Mouse (Mus musculus): Measurements from ENCODE around the gene Atp5g2. TPM values are rescaled to one million over a fixed set of nuclear protein-coding genes. Genes with fewer than 3 reads are reported as not detected.
"Not testable (repeated sequence)": the region's sequence is repeated elsewhere in the genome, so short reads cannot be mapped to it uniquely, and the experiment has no call there.

The Atp5g2 gene
- polyA plus RNA-seq, 1 experiment from 2014 or later, result 48.6 TPM

GRCm38 (mm10) chr15:102657926-102658381 lies 14.2 kb downstream of the Atp5g2 start:
- WGBS, result 23% methylated on average over 3 of the region's 3 CpGs
- no peak overlapping the region for H3K4me3 ChIP-seq (ENCODE audit: low read depth, low read length)
- no peaks in the 10 kb centered on the region for H3K36me3 ChIP-seq (ENCODE audit: insufficient read depth, low read length)
- peaks cover 14% of the 10 kb centered on the region; the same call in 1 of the 2 replicates for H3K4me1 ChIP-seq (ENCODE audit: insufficient read depth, low read depth, low read length)
- TF ChIP-seq CTCF (IDR thresholded peaks at IDR 0.05) (no peak; the same call in 1 of the 2 replicates), EP300 (IDR thresholded peaks at IDR 0.05) (no peak)
- ATAC-seq (peak; percentile 85), DNase-seq (ENCODE audit: low spot score) (peak; percentile 72)
- H3K27ac ChIP-seq (ENCODE audit: low read length), result peak overlapping the region; percentile 81; the same call in 1 of the 2 replicates
- no peaks in the 10 kb centered on the region for H3K27me3 ChIP-seq (replicated peaks; ENCODE audit: insufficient read depth, low read length)
- no peak overlapping the region for H3K4me2 ChIP-seq (replicated peaks; ENCODE audit: low read depth, low read length)
- no peak overlapping the region for H3K9ac ChIP-seq (replicated peaks; ENCODE audit: low read depth)
- no peaks in the 10 kb centered on the region for H3K9me3 ChIP-seq (ENCODE audit: low read length)

GRCm38 (mm10) chr15:102656658-102657057 lies 15.5 kb downstream of the Atp5g2 start:
- Histone ChIP-seq H3K4me3 (ENCODE audit: low read depth, low read length) (no peak overlapping the region), H3K9ac (replicated peaks; ENCODE audit: low read depth) (no peak overlapping the region), H3K27me3 (replicated peaks; ENCODE audit: insufficient read depth, low read length) (no peaks in the 10 kb centered on the region), H3K4me1 (ENCODE audit: insufficient read depth, low read depth, low read length) (peaks cover 14% of the 10 kb centered on the region; the same call in 1 of the 2 replicates), H3K9me3 (ENCODE audit: low read length) (no peaks in the 10 kb centered on the region), H3K36me3 (ENCODE audit: insufficient read depth, low read length) (no peaks in the 10 kb centered on the region), H3K27ac (ENCODE audit: low read length) (peak overlapping the region; percentile 81), H3K4me2 (replicated peaks; ENCODE audit: low read depth, low read length) (peak overlapping the region; percentile 19; the same call in 1 of the 2 replicates)
- DNase-seq (ENCODE audit: low spot score) (peak; percentile 74), ATAC-seq (peak; percentile 69)
- 0% methylated on average over 4 of the region's 4 CpGs for WGBS
- TF ChIP-seq EP300 (IDR thresholded peaks at IDR 0.05) (peak; percentile 48; the same call in 1 of the 2 replicates), CTCF (IDR thresholded peaks at IDR 0.05) (no peak)

GRCm38 (mm10) chr15:102651928-102652660 lies 20.1 kb downstream of the Atp5g2 start:
- not testable (repeated sequence) for H3K27me3 ChIP-seq (replicated peaks; ENCODE audit: insufficient read depth, low read length); H3K4me1 ChIP-seq (ENCODE audit: insufficient read depth, low read depth, low read length); H3K27ac ChIP-seq (ENCODE audit: low read length); H3K4me2 ChIP-seq (replicated peaks; ENCODE audit: low read depth, low read length); H3K9ac ChIP-seq (replicated peaks; ENCODE audit: low read depth); H3K9me3 ChIP-seq (ENCODE audit: low read length); H3K4me3 ChIP-seq (ENCODE audit: low read depth, low read length); DNase-seq (ENCODE audit: low spot score); ATAC-seq; H3K36me3 ChIP-seq (ENCODE audit: insufficient read depth, low read length)
- WGBS, result 78% methylated on average over 9 of the region's 9 CpGs

- WGBS, result 69% methylated on average over 3 of the region's 3 CpGs
- TF ChIP-seq CTCF (IDR thresholded peaks at IDR 0.05) (no peak), EP300 (IDR thresholded peaks at IDR 0.05) (no peak)
- H3K4me3 ChIP-seq (ENCODE audit: low read depth, low read length), result no peak overlapping the region
- H3K27me3 ChIP-seq (replicated peaks; ENCODE audit: insufficient read depth, low read length), result no peaks in the 10 kb centered on the region
- no peak for ATAC-seq
- peaks cover 3% of the 10 kb centered on the region; the same call in 1 of the 2 replicates for H3K4me1 ChIP-seq (ENCODE audit: insufficient read depth, low read depth, low read length)
- H3K9ac ChIP-seq (replicated peaks; ENCODE audit: low read depth), result no peak overlapping the region
- H3K36me3 ChIP-seq (ENCODE audit: insufficient read depth, low read length), result no peaks in the 10 kb centered on the region
- no peak for DNase-seq (ENCODE audit: low spot score)
- no peaks in the 10 kb centered on the region for H3K9me3 ChIP-seq (ENCODE audit: low read length)
- no peak overlapping the region for H3K4me2 ChIP-seq (replicated peaks; ENCODE audit: low read depth, low read length)
- no peak overlapping the region for H3K27ac ChIP-seq (ENCODE audit: low read length)
These were observed 21.0 kb downstream of the Atp5g2 start for GRCm38 (mm10) chr15:102651107-102651506.

- Histone ChIP-seq H3K27ac (ENCODE audit: low read length) (no peak overlapping the region), H3K9ac (replicated peaks; ENCODE audit: low read depth) (no peak overlapping the region), H3K9me3 (ENCODE audit: low read length) (no peaks in the 10 kb centered on the region), H3K36me3 (ENCODE audit: insufficient read depth, low read length) (no peaks in the 10 kb centered on the region), H3K4me2 (replicated peaks; ENCODE audit: low read depth, low read length) (no peak overlapping the region), H3K27me3 (replicated peaks; ENCODE audit: insufficient read depth, low read length) (no peaks in the 10 kb centered on the region), H3K4me3 (ENCODE audit: low read depth, low read length) (no peak overlapping the region), H3K4me1 (ENCODE audit: insufficient read depth, low read depth, low read length) (no peaks in the 10 kb centered on the region; the same call in 1 of the 2 replicates)
- 64% methylated on average over 3 of the region's 3 CpGs for WGBS
- ATAC-seq (no peak), DNase-seq (ENCODE audit: low spot score) (no peak)
- TF ChIP-seq EP300 (IDR thresholded peaks at IDR 0.05), result no peak
- no peak for TF ChIP-seq CTCF (IDR thresholded peaks at IDR 0.05)
These were observed 36.3 kb downstream of the Atp5g2 start for GRCm38 (mm10) chr15:102635817-102636216.

- H3K9ac ChIP-seq (replicated peaks; ENCODE audit: low read depth), result no peak overlapping the region
- 83% methylated on average over 8 of the region's 8 CpGs for WGBS
- no peak for DNase-seq (ENCODE audit: low spot score)
- no peak for ATAC-seq
- TF ChIP-seq EP300 (IDR thresholded peaks at IDR 0.05), result no peak
- TF ChIP-seq CTCF (IDR thresholded peaks at IDR 0.05), result no peak
- H3K9me3 ChIP-seq (ENCODE audit: low read length), result no peaks in the 10 kb centered on the region
- no peak overlapping the region for H3K4me2 ChIP-seq (replicated peaks; ENCODE audit: low read depth, low read length)
- H3K4me3 ChIP-seq (ENCODE audit: low read depth, low read length), result no peak overlapping the region
- no peaks in the 10 kb centered on the region for H3K27me3 ChIP-seq (replicated peaks; ENCODE audit: insufficient read depth, low read length)
- H3K4me1 ChIP-seq (ENCODE audit: insufficient read depth, low read depth, low read length), result no peaks in the 10 kb centered on the region; the same call in 1 of the 2 replicates
- no peaks in the 10 kb centered on the region for H3K36me3 ChIP-seq (ENCODE audit: insufficient read depth, low read length)
- H3K27ac ChIP-seq (ENCODE audit: low read length), result no peak overlapping the region
These were observed 37.5 kb downstream of the Atp5g2 start for GRCm38 (mm10) chr15:102634684-102635083.
